Mouse (Mus musculus): ENCODE results near the gene Zfp677. TPM values are rescaled to one million over a fixed set of nuclear protein-coding genes. Genes with fewer than 3 reads are reported as not detected.
"Not testable (repeated sequence)": the region's sequence is repeated elsewhere in the genome, so short reads cannot be mapped to it uniquely, and the experiment has no call there.

Zfp677 gene
- polyA plus RNA-seq (2017; shearing (Covaris generic)), result 10 to 100 TPM; 18.3 to 20.2 TPM

GRCm38 (mm10) chr17:21383391-21384056 is at the start of gene Zfp677:
TSS of gene Zfp677 (plus strand) at chr17:21383748.
- peak; percentile 98 for ATAC-seq

DNA sequence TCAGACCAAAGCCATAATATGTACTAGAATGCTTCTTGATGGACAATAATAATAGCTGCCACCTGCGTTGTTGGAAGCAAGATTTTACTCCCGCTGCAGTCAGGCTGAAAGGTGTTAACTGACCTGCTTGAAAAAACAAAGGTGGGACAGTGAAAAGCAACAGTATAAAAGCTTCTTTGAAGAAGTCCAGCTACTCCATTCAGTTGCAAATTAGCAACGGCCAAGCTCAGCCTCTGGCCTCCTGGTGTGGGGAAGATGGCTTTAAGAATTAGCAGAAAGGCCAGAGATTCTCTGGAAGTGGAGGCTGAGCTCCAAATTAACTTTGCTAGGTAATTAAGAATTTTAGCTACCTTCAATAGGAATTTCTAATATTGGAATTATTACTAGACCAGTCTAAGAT is 15.5 kb upstream of the Zfp677 start:
- ATAC-seq, result not testable (repeated sequence)

DNA sequence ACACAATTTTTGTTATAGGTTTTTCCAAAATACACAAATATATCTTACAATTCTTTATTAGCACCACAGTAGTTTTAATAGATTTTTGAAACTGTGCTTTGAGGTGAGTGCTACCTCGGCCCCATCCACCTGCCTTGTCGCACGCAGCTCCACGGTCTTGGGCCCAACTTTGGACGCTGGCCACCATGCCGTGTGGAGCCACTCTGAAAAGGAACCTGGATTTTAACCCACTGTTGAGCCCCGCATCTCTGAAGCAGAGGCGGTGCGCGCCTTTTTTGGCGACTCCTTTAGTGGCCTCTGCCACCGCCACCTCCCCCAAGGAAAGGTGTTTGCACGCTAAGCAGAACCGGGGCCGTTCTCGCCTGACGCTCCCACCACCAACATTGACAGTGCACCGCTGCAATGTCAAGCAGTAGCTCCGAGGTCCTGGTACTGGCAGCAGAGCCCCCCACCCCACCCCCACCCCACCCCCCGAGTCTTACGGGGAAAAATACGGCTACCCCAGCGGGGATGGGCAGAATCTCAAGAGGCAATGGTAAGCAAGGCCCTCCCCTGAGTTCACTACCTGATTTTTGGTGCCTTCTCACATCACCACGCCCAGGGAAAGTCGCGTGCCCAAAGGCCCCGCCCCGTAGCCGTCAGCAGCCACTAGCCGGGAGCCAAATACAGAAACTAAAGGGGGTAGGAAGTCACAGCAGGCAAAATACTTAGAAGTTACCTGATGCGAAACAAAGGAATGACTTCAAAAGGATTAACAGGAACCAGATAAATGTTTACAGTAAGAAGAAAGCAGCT is 13.4 kb upstream of the Zfp677 start:
- ATAC-seq, result peak; percentile 100

GRCm38 (mm10) chr17:21375311-21375710 is 8.2 kb upstream of the Zfp677 start:
- ATAC-seq, result no peak

DNA sequence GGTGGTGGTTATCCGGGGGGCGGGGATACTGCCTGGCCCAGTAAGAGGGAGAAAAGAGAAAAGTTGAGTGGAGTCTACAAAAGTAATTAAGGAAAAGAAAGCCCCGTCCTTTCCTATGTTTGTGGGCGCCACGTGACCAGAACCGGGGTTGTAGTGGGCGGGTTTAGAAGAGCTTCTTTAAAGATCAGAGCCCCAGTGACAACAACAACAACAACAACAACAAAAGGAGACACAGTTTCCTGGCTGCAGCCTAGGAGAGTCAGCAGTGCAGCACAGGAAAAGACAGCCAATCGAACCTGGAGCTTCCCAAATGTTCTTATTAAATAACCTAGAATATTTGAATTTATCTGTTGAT is 486 bp downstream of the Zfp677 start:
- ATAC-seq, result peak; percentile 59

GRCm38 (mm10) chr17:21422664-21423599 is 39.4 kb downstream of the Zfp677 start, which contains the start of gene Zfp54:
TSS of gene Zfp54 (plus strand) at chr17:21423227.
- ATAC-seq, result peak; percentile 95

GRCm38 (mm10) chr17:21438806-21439400 is 55.4 kb downstream of the Zfp677 start:
- not testable (repeated sequence) for ATAC-seq

Other genes with a start within 250 kb of the Zfp677 start
- gene Vmn1r234, start 157.7 kb upstream of the Zfp677 start, polyA plus RNA-seq (2017; shearing (Covaris generic)), result not detected
- gene Vmn1r235, start 127.3 kb upstream of the Zfp677 start, polyA plus RNA-seq (2017; shearing (Covaris generic)), result under 1 TPM in 1 of 2 experiments, not detected in 1; 0.30 TPM
- gene Vmn1r236, start 100.8 kb upstream of the Zfp677 start, polyA plus RNA-seq (2017; shearing (Covaris generic)), result not detected
- gene Vmn1r237, start 71.9 kb upstream of the Zfp677 start, polyA plus RNA-seq (2017; shearing (Covaris generic)), result not detected
- gene Zfp54, start 39.5 kb downstream of the Zfp677 start, polyA plus RNA-seq (2017; shearing (Covaris generic)), result 10 to 100 TPM; 11.7 to 13.0 TPM
- gene Zfp51, start 66.6 kb downstream of the Zfp677 start, polyA plus RNA-seq (2017; shearing (Covaris generic)), result 10 to 100 TPM; 41.9 to 43.0 TPM
- gene Zfp53, start 105.2 kb downstream of the Zfp677 start, polyA plus RNA-seq (2017; shearing (Covaris generic)), result 10 to 100 TPM; 44.8 to 46.9 TPM
- gene Zfp52, start 151.8 kb downstream of the Zfp677 start, polyA plus RNA-seq (2017; shearing (Covaris generic)), result 10 to 100 TPM; 20.8 to 21.6 TPM
- gene Zfp948, start 183.3 kb downstream of the Zfp677 start, polyA plus RNA-seq (2017; shearing (Covaris generic)), result 10 to 100 TPM; 13.0 to 14.0 TPM